Mouse (Mus musculus): ENCODE measurements around the gene Spen. TPM values are rescaled to one million over a fixed set of nuclear protein-coding genes. Genes with fewer than 3 reads are reported as not detected.

The Spen gene
- polyA plus RNA-seq, 1 experiment: 11.7 TPM

DNA sequence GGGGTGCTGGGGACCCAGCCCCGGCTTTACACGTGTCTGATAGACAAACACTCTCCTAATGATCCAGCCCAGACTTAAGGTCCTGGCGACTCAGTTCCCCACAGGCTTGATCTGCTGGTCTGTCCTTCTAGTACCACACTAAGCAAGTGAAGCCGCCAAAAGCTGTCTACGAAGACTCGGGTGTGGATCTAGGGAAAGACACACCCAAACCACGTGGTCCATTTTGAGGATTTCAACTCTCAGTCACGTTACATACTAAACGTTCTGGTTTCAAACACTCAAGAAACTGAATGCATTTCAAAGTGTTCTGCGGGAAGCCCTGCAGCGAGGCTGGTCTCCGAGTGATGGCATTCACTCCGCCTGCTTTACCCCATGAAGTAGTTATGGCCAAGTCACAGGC lies 27.9 kb downstream of the Spen start:
- H3K27me3 ChIP-seq (ENCODE audit: control insufficient read depth, insufficient read depth, insufficient read length): no peaks in the 10 kb centered on the region
- H3K36me3 ChIP-seq (ENCODE audit: control insufficient read depth, insufficient read depth): no peaks in the 10 kb centered on the region
- H3K4me3 ChIP-seq: no peak overlapping the region
- TF ChIP-seq REST (IDR thresholded peaks at IDR 0.05; ENCODE audit: insufficient read depth, insufficient read length): no peak
- TF ChIP-seq TCF3 (IDR thresholded peaks at IDR 0.05; ENCODE audit: insufficient read length, low read depth): no peak
- no peak for TF ChIP-seq CEBPB (IDR thresholded peaks at IDR 0.05; ENCODE audit: insufficient read depth, poor library complexity, severe bottlenecking)
- no peak for TF ChIP-seq POLR2AphosphoS2 (IDR thresholded peaks at IDR 0.05; ENCODE audit: insufficient read length, low read depth)
- no peak for TF ChIP-seq MYOD1 (IDR thresholded peaks at IDR 0.05; ENCODE audit: control insufficient read depth in 1 of 3, insufficient read length in 2 of 3, low read depth in 2 of 3)
- no peak for TF ChIP-seq USF1 (IDR thresholded peaks at IDR 0.05; ENCODE audit: low read depth)
- no peak for TF ChIP-seq MYOG (IDR thresholded peaks at IDR 0.05; ENCODE audit: control insufficient read depth in 1 of 3, insufficient read depth in 1 of 3, insufficient read length in 2 of 3, low read depth in 2 of 3)
- TF ChIP-seq E2F4 (IDR thresholded peaks at IDR 0.05; ENCODE audit: insufficient read depth): no peak
- no peak for TF ChIP-seq SRF (IDR thresholded peaks at IDR 0.05; ENCODE audit: control insufficient read depth, insufficient read length, low read depth)
- no peak overlapping the region for H3K4me2 ChIP-seq (ENCODE audit: low read depth)
- H3K79me2 ChIP-seq (ENCODE audit: control insufficient read depth, insufficient read depth): peaks cover 92% of the 10 kb centered on the region
- H3ac ChIP-seq (ENCODE audit: control insufficient read depth, insufficient read length): no peak overlapping the region

DNA sequence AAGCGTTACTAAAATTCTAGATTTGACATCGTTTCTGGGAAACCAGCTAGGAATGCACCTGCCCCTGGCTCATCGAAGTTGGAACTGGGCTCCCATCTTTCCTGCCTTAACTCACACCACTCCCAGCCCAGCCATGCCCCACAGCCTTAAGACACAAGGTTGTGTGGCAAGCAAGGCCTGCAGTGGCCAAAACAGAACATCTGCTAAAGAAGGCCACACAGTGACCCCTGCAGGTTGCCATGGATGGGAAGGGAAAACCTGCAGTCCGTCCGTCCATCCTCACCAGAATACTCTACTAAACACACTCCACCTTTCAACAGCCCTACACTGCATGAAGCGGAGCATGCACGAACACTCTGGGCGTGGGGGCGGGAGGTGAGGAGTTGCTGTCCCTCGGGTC lies 31.5 kb downstream of the Spen start:
- H3K79me2 ChIP-seq (ENCODE audit: control insufficient read depth, insufficient read depth): peaks cover 88% of the 10 kb centered on the region
- TF ChIP-seq USF1 (IDR thresholded peaks at IDR 0.05; ENCODE audit: low read depth): no peak
- peak in 1 of 3 experiments; percentile 4 for TF ChIP-seq MYOG (IDR thresholded peaks at IDR 0.05; ENCODE audit: control insufficient read depth in 1 of 3, insufficient read depth in 1 of 3, insufficient read length in 2 of 3, low read depth in 2 of 3)
- H3K27me3 ChIP-seq (ENCODE audit: control insufficient read depth, insufficient read depth, insufficient read length): no peaks in the 10 kb centered on the region
- H3K4me2 ChIP-seq (ENCODE audit: low read depth): peak overlapping the region; percentile 19
- H3ac ChIP-seq (ENCODE audit: control insufficient read depth, insufficient read length): no peak overlapping the region
- H3K36me3 ChIP-seq (ENCODE audit: control insufficient read depth, insufficient read depth): no peaks in the 10 kb centered on the region
- H3K4me3 ChIP-seq: no peak overlapping the region

DNA sequence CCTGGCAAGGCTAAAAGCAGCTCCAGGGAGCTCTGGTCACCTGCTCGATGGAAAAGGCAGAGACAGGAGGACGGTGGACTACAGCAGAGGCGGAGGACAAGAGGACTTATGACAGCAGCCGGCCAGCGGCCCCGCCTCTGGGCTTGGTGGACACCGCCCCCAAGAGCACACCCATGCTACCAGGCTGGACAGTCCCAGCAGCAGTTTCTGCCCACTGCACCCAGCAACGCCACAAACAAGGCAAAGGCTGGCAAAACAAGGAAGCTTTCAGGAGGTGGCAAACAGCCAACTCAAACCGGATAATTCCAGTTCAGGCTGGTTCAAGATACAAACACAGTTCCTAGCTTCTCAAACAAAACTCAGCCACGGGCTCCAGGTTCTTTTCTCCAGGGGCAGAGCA lies 32.0 kb downstream of the Spen start:
- TF ChIP-seq USF1 (IDR thresholded peaks at IDR 0.05; ENCODE audit: low read depth): no peak
- TF ChIP-seq E2F4 (IDR thresholded peaks at IDR 0.05; ENCODE audit: insufficient read depth): no peak
- TF ChIP-seq CEBPB (IDR thresholded peaks at IDR 0.05; ENCODE audit: insufficient read depth, poor library complexity, severe bottlenecking): no peak
- TF ChIP-seq TCF12 (IDR thresholded peaks at IDR 0.05; ENCODE audit: insufficient read depth, poor library complexity, severe bottlenecking): no peak
- no peak for TF ChIP-seq MAX (IDR thresholded peaks at IDR 0.05; ENCODE audit: low read depth)
- TF ChIP-seq POLR2A (IDR thresholded peaks at IDR 0.05; ENCODE audit: insufficient read length, low read depth): no peak
- TF ChIP-seq TCF3 (IDR thresholded peaks at IDR 0.05; ENCODE audit: insufficient read length, low read depth): no peak
- no peak for TF ChIP-seq REST (IDR thresholded peaks at IDR 0.05; ENCODE audit: insufficient read depth, insufficient read length)
- no peak for TF ChIP-seq POLR2AphosphoS2 (IDR thresholded peaks at IDR 0.05; ENCODE audit: insufficient read length, low read depth)
- TF ChIP-seq MYOD1 (IDR thresholded peaks at IDR 0.05; ENCODE audit: control insufficient read depth in 1 of 3, insufficient read length in 2 of 3, low read depth in 2 of 3): peak in 1 of 3 experiments; percentile 5
- peak in 1 of 3 experiments; percentile 19 for TF ChIP-seq MYOG (IDR thresholded peaks at IDR 0.05; ENCODE audit: control insufficient read depth in 1 of 3, insufficient read depth in 1 of 3, insufficient read length in 2 of 3, low read depth in 2 of 3)
- peaks cover 87% of the 10 kb centered on the region for H3K79me2 ChIP-seq (ENCODE audit: control insufficient read depth, insufficient read depth)
- H3K4me2 ChIP-seq (ENCODE audit: low read depth): peak overlapping the region; percentile 19
- H3K4me3 ChIP-seq: no peak overlapping the region
- no peak overlapping the region for H3ac ChIP-seq (ENCODE audit: control insufficient read depth, insufficient read length)
- no peaks in the 10 kb centered on the region for H3K36me3 ChIP-seq (ENCODE audit: control insufficient read depth, insufficient read depth)
- no peaks in the 10 kb centered on the region for H3K27me3 ChIP-seq (ENCODE audit: control insufficient read depth, insufficient read depth, insufficient read length)

DNA sequence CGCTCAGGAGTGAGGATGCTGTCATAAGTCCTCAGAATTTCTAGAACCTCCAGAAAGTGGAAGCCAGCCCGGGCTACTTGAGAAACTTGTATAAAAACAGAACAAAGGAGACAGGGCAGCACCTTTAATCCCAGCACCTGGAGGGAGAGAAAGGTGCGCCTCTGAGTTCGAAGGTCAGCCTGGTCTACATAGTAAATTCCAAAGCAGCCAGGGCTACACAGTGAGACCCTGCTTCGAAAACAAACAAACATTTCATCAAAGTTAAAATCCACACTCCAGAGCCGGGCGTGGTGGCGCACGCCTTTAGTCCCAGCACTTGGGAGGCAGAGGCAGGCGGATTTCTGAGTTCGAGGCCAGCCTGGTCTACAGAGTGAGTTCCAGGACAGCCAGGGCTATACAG lies 32.6 kb downstream of the Spen start:
- Histone ChIP-seq H3K27me3 (ENCODE audit: control insufficient read depth, insufficient read depth, insufficient read length) (no peaks in the 10 kb centered on the region), H3K4me2 (ENCODE audit: low read depth) (no peak overlapping the region), H3K4me3 (no peak overlapping the region), H3K36me3 (ENCODE audit: control insufficient read depth, insufficient read depth) (no peaks in the 10 kb centered on the region), H3ac (ENCODE audit: control insufficient read depth, insufficient read length) (no peak overlapping the region), H3K79me2 (ENCODE audit: control insufficient read depth, insufficient read depth) (peaks cover 84% of the 10 kb centered on the region)
- TF ChIP-seq SRF (IDR thresholded peaks at IDR 0.05; ENCODE audit: control insufficient read depth, insufficient read length, low read depth) (no peak), MYOD1 (IDR thresholded peaks at IDR 0.05; ENCODE audit: control insufficient read depth in 1 of 3, insufficient read length in 2 of 3, low read depth in 2 of 3) (no peak), TCF3 (IDR thresholded peaks at IDR 0.05; ENCODE audit: insufficient read length, low read depth) (no peak), REST (IDR thresholded peaks at IDR 0.05; ENCODE audit: insufficient read depth, insufficient read length) (no peak), TCF12 (IDR thresholded peaks at IDR 0.05; ENCODE audit: insufficient read depth, poor library complexity, severe bottlenecking) (no peak), MAX (IDR thresholded peaks at IDR 0.05; ENCODE audit: low read depth) (no peak), POLR2A (IDR thresholded peaks at IDR 0.05; ENCODE audit: insufficient read length, low read depth) (no peak), USF1 (IDR thresholded peaks at IDR 0.05; ENCODE audit: low read depth) (no peak)

DNA sequence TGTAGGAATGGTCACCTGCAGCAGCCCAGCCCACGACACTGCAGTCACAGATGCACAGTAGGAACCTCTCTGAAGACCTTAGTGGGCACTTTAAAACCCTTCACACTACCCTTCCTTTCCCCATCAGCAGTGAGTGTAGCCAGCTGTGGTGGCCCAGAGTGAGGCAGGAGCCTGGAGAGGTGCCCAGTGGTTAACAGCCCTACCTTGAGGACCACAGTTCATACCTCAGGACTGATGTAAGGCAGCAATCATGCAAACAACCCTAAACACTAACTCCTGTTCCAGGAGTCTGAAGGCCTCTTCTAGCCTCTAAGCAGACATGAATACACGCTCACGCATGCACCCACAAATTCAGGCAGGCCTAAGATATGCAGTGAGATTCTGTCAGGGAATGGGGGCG lies 33.9 kb downstream of the Spen start:
- TF ChIP-seq MYOD1 (IDR thresholded peaks at IDR 0.05; ENCODE audit: control insufficient read depth in 1 of 3, insufficient read length in 2 of 3, low read depth in 2 of 3) (no peak), TCF3 (IDR thresholded peaks at IDR 0.05; ENCODE audit: insufficient read length, low read depth) (no peak), REST (IDR thresholded peaks at IDR 0.05; ENCODE audit: insufficient read depth, insufficient read length) (no peak), TCF12 (IDR thresholded peaks at IDR 0.05; ENCODE audit: insufficient read depth, poor library complexity, severe bottlenecking) (no peak), MAX (IDR thresholded peaks at IDR 0.05; ENCODE audit: low read depth) (no peak), POLR2A (IDR thresholded peaks at IDR 0.05; ENCODE audit: insufficient read length, low read depth) (no peak), POLR2AphosphoS2 (IDR thresholded peaks at IDR 0.05; ENCODE audit: insufficient read length, low read depth) (no peak), SRF (IDR thresholded peaks at IDR 0.05; ENCODE audit: control insufficient read depth, insufficient read length, low read depth) (no peak), USF1 (IDR thresholded peaks at IDR 0.05; ENCODE audit: low read depth) (no peak), CEBPB (IDR thresholded peaks at IDR 0.05; ENCODE audit: insufficient read depth, poor library complexity, severe bottlenecking) (no peak)
- Histone ChIP-seq H3K79me2 (ENCODE audit: control insufficient read depth, insufficient read depth) (peaks cover 84% of the 10 kb centered on the region), H3K4me2 (ENCODE audit: low read depth) (no peak overlapping the region), H3K27me3 (ENCODE audit: control insufficient read depth, insufficient read depth, insufficient read length) (no peaks in the 10 kb centered on the region), H3K36me3 (ENCODE audit: control insufficient read depth, insufficient read depth) (no peaks in the 10 kb centered on the region), H3K4me3 (no peak overlapping the region), H3ac (ENCODE audit: control insufficient read depth, insufficient read length) (no peak overlapping the region)

Measured in myocyte (in vitro differentiated cells).